Mouse (Mus musculus): ENCODE results near the gene Kif6.

- TF ChIP-seq CTCF (conservative IDR thresholded peaks at IDR 0.05; ENCODE audit: insufficient read depth, insufficient read length, low read depth, low read length) (no peak), POLR2A (IDR thresholded peaks at IDR 0.05; ENCODE audit: low read depth, low read length) (no peak)
Measured at GRCm38 (mm10) chr17:49796116-49796515, 181.2 kb downstream of the Kif6 start.
